Mouse (Mus musculus): ENCODE data around the gene Gpc6.

Gene Gpc6

DNA sequence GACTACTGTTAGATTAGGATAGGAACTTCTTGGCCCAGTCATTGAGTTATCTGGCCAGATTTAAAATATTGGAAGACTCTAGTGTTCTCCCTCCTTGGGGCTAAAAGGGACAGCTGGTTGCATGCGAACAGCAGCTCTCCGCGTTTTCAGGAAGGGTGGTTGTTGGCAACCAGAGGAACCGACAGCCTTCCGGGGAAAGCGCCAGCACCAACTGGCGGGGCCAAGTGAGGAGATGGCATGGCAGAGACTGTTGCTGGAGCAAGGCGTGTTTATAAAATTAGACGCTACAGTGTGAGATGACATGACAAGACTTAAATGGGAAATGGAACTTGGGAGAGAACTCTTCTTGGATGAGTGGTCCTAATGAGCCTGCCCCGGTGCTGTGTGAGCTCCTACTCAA is 1056.4 kb downstream of the Gpc6 start:
- no peak for DNase-seq (ENCODE audit: inconsistent age in 2 of 2, low spot score in 1 of 2)

DNA sequence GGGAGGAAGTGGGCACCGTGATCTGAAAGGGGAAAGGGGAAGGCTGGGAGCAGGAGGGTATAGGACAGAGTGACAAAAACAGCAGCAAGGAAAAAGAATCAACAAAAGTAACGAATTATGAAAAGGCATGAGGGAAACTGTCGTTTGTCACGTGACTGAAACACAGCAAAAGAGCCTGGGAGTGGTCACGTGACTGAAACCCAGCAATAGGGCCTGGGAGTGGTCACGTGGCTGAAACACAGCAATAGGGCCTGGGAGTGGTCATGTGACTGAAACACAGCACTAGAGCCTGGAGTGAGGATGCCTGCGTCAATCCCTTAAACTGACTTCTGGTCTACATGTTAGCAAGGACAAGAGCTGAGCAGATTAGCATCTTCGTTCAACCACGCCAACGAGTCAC is 1063.3 kb downstream of the Gpc6 start:
- no peak for DNase-seq (ENCODE audit: inconsistent age in 2 of 2, low spot score in 1 of 2)

DNA sequence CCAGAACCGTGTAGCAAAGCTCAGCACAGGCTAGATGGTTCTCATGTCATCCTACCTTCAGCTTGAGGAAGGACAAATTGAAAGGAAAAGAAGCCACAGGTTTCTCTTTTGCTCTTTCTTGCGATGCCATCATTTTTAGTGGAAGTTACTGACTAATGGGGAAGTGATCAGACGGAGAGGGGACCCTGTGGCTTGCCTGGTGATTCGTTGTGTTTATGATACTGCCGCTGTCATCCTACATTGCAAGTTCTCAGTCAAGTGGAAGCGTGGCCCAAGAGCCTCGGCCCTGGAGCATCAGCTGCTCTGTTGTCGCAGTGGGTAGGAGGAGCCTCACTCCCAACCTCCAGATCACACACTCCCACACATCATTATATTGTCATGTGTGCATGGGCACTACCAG is 1065.1 kb downstream of the Gpc6 start:
- DNase-seq (ENCODE audit: inconsistent age in 2 of 2, low spot score in 1 of 2) = no peak

DNA sequence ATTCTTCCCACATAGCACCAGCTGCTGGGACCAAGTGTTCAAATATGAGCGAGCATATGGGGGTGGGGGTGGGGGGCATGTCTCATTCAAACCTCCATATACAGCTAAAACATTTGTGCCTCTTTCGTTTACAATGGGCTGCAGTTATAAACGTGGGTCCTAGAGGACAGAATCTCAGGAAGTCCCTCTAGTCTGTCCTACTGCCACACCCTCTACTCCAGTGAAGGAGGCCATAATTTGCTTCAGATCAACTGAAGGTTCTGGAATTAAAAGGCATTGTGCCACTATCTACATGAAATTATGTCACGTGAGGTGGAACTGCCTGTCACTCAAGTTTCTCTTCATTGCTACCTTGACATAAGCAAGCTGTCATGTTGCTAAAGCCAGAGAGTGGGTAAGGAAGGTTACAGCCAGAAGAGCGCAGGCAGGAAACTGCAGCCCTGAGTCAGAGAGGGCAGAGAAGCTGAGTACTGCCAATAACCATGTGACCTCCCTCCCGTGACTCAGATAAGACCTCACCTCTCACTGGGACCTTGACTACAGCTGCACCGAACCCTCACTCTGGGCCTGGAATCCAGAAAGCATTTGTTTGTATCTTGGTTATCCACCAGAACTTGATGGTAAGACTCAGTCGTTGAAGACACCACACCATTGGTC is 1067.6 kb downstream of the Gpc6 start:
- DNase-seq (ENCODE audit: inconsistent age in 2 of 2, low spot score in 1 of 2) = peak in 1 of 2 experiments; percentile 43

GRCm38 (mm10) chr14:117993845-117994244 is 1068.7 kb downstream of the Gpc6 start:
- peak in 1 of 2 experiments; percentile 37 for DNase-seq (ENCODE audit: inconsistent age in 2 of 2, low spot score in 1 of 2)

GRCm38 (mm10) chr14:118004434-118004833 is 1079.3 kb downstream of the Gpc6 start:
- no peak for DNase-seq (ENCODE audit: inconsistent age in 2 of 2, low spot score in 1 of 2)

- peak; percentile 14 to 71 for DNase-seq (ENCODE audit: inconsistent age in 2 of 2, low spot score in 1 of 2)
These were observed 1080.6 kb downstream of the Gpc6 start for GRCm38 (mm10) chr14:118005697-118006096.

- DNase-seq (ENCODE audit: inconsistent age in 2 of 2, low spot score in 1 of 2) = no peak
These were observed 1084.4 kb downstream of the Gpc6 start for GRCm38 (mm10) chr14:118009541-118009940.

- DNase-seq (ENCODE audit: inconsistent age in 2 of 2, low spot score in 1 of 2) = no peak
These were observed 1088.1 kb downstream of the Gpc6 start for GRCm38 (mm10) chr14:118013237-118013636.

- no peak for DNase-seq (ENCODE audit: inconsistent age in 2 of 2, low spot score in 1 of 2)
These were observed 1094.2 kb downstream of the Gpc6 start for GRCm38 (mm10) chr14:118019314-118019713.

DNA sequence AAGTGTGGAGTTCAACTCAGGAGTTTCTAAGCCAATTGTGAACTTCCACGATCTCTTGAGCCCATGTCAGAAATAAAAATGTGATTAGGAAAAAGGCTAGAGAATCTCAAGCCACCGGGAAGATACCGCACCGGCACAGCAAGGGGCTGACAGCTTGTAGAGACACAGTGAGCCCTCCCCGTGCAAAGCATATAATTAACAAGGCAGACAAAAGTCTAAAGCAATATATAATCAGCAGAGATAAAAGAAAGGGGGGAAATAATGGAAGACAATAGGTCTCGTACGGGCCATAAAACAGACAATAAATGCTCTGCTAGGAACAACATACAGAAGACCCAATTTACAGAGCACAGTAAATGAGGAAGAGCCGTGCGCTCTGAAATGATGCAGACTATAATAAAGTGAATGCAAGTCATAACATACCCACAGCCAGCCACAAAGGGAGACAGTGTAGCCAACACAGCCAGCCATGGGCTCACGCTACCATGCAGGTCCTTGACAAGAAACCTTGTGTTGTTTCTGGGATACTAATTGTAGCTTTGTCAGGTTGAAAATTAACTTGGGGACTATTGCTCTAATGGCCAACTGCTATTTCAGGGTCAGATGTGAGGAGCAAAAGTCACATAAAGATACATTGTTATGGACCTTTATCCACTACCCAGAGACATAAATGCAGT is 1096.9 kb downstream of the Gpc6 start:
- DNase-seq (ENCODE audit: inconsistent age in 2 of 2, low spot score in 1 of 2) = no peak
